Mouse (Mus musculus): ENCODE measurements around the gene Gm20708. TPM values are rescaled to one million over a fixed set of nuclear protein-coding genes. Genes with fewer than 3 reads are reported as not detected.
A peak's percentile ranks its signal among the peaks of the same experiment; 100 is the strongest.

The Gm20708 gene
- total RNA-seq (2021) = 1 to 10 TPM in 1 of 2 experiments, under 1 TPM in 1; 0.98 to 2.3 TPM
- long read RNA-seq, experiment 1, partial matches to known transcripts = 0 of 4 reads
- long read RNA-seq, experiment 1, other reads (novel, unspliced or antisense) = 4 of 4 reads
- long read RNA-seq, experiment 2, partial matches to known transcripts = 0 of 1 reads
- long read RNA-seq, experiment 2, other reads (novel, unspliced or antisense) = 1 of 1 reads

DNA sequence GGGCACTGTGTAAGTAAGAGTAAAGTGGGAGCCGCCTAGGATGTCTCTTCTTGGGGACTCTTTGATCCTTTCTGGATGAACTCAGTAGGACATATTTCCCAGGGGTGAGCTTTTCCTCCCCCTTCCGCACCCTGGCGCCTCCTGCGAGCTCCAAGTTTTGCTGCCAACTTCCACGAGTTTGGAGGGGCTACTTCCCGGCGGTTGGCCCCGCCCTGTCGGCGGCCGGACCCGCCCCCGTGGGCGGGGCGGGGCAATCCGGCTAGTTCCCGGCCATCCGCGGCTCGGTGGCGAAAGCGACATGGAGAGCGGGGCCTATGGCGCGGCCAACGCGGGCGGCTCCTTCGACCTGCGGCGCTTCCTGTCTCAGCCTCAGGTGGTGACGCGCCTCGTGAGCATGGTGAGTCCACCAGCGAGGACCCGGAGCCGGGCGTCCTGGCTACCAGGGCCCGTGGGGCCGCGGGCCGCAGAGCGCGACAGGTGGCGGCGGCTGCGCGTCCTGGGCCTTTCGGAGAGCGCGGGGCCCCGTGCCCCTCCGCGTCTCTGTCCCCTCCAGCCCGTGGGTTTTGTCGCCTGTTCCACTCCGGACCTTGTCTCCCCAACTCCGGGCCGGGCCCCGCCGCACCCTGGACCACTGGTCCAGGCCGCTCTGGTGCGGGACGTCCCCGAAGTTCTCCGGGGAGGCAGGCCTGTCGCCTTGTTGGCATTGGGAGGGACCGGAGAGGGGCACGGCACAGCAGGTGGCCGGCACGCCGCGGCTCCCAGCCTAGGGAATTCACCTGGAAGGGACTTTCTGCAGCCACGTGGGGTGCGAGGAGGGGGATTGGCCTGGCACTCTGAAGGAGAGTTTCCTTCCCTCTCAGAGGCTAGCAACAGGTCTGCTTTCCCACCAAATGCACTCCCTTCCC, at the start of gene Gm20708, which contains the start of gene Syngr2:
Gene Gm20708 (plus strand): TSS at position 262 of the 905 bp plus-strand sequence.
Gene Syngr2 (plus strand): TSS at position 262 of the 905 bp plus-strand sequence.
- DNase-seq = peak; percentile 81 to 86
- intact Hi-C loops (cut with DNase I) = loop anchor here (5.0 kb wide), 1 partner anchor 152 kb away; no protein-coding TSS in a partner anchor

- no peak for DNase-seq
- intact Hi-C loops (cut with DNase I) = no loop called here
These were observed 48.9 kb upstream of the Gm20708 start for GRCm38 (mm10) chr11:117760374-117761119.

GRCm38 (mm10) chr11:117761801-117762200, 47.7 kb upstream of the Gm20708 start:
- intact Hi-C loops (cut with DNase I) = no loop called here
- DNase-seq = no peak

GRCm38 (mm10) chr11:117762246-117762645, 47.2 kb upstream of the Gm20708 start:
- DNase-seq = peak; percentile 34 to 57
- intact Hi-C loops (cut with DNase I) = no loop called here

GRCm38 (mm10) chr11:117764319-117764718, 45.1 kb upstream of the Gm20708 start:
- DNase-seq = peak in 1 of 2 experiments; percentile 33
- intact Hi-C loops (cut with DNase I) = no loop called here

DNA sequence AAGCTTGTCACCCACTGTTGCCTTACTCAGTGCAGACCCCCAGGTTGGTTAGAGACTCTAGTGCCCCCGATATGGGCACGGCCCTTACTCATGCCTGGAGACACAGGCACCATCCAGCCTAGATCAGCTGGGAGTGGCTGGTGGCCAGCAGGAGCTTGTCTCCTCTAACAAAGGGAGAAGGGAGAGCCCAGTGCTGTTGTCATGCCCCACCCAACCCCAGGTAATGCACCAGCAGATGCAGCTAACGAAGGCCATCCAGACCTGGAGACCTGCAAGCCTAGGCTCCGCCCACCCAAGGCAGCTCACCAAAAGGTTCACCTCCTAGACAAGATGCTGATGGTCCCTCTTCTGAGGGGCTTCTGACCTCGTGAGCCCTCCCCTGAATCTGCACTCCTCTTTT, 44.1 kb upstream of the Gm20708 start:
- DNase-seq = no peak
- intact Hi-C loops (cut with DNase I) = no loop called here

DNA sequence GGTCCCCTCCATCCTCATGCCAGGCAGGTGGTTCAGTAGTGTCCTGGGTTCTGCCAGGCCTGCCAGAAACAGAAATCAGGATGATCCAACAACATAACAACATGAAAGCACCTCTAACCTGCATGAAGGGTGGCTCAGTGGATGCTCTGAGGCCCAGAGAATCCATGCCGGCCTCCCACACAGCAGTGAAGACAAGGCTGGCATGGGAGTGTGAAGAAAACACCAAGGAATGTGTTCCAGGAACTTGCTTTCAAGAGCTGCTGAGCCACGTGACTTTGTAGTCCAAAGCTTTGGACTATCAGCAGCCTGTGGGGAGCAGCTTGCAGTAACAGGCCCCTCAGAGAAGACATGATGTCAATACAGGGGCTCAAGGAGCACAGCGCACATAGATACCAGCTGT, 43.2 kb upstream of the Gm20708 start:
- intact Hi-C loops (cut with DNase I) = no loop called here
- DNase-seq = no peak

DNA sequence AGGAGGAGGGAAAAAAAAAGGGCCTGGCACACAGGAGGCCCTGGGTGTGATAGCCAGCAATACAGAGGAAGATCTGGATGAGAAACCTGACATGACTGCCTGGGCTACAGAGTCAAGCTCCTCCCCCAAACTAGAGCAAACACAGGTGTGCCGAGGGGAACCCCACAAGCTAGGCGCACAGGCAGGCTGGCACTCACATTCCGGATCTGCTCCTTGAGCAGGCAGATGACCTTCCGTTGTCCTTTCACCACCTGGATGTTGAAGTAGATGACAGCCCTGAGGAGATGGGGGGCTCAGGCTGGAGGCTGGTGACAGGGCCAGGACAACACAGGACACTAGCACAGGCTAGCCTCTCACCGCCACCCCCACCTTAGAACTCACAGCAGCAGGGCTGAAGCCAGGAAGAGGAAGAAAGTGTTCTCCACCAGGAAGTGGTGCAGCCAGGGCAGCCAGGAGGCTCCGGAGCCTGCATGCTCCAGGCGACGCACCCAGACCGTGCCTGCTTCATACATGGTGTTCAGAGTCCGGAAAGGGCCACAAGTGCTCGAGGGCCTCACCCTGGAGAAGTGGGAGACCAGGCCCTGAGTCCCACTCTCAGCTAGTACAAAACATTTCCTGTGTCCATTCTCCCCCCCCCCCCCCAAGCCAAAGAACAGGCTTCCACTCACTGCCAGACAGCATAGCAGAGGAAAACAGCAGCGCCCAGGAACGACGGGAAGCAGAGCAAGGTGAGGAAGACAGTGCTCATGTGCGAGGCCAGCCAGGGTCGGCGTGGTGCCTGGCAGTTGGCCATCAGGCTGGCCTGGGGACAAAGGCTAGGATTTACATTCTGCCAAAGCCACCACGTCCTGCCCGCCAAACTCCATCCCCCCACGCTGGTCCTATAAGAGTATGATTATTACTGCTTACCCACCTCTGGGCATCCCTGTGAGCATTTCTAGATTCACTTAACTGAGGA, 40.5 kb upstream of the Gm20708 start:
- intact Hi-C loops (cut with DNase I) = no loop called here
- DNase-seq = no peak

- intact Hi-C loops (cut with DNase I) = no loop called here
- DNase-seq = no peak
These were observed 39.8 kb upstream of the Gm20708 start for GRCm38 (mm10) chr11:117769683-117770047.

- DNase-seq = no peak
- intact Hi-C loops (cut with DNase I) = no loop called here
These were observed 39.1 kb upstream of the Gm20708 start for GRCm38 (mm10) chr11:117770407-117770806.

- intact Hi-C loops (cut with DNase I) = no loop called here
- DNase-seq = no peak
These were observed 37.1 kb upstream of the Gm20708 start for GRCm38 (mm10) chr11:117772352-117772751.

DNA sequence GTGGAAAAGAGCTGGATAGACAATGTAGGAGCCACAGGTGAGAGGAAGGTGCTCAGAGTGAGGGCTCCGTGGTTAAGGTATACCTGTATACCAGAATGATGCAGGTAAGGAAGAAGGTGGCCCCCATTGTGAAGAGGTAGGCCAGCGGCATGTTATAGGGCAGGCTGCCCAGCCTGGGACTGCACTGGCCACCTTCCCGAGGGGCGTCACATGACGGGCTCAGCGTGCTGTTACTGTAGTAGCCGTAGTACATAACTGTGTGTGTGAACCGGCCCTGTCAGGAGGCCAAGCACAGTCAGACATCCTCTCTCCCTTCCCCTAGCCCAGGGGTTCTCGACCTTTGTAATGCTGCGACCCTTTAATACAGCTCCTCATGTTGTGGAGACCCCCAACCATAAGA, 34.5 kb upstream of the Gm20708 start:
- intact Hi-C loops (cut with DNase I) = no loop called here
- DNase-seq = peak; percentile 44 to 59

- intact Hi-C loops (cut with DNase I) = no loop called here
These were observed 33.9 kb upstream of the Gm20708 start for GRCm38 (mm10) chr11:117775540-117775939.

GRCm38 (mm10) chr11:117776085-117776792, 33.2 kb upstream of the Gm20708 start:
- intact Hi-C loops (cut with DNase I) = no loop called here
- no peak for DNase-seq

More at GRCm38 (mm10) chr11:117775540-117775939, 33.9 kb upstream of the Gm20708 start:
- no peak for DNase-seq

DNA sequence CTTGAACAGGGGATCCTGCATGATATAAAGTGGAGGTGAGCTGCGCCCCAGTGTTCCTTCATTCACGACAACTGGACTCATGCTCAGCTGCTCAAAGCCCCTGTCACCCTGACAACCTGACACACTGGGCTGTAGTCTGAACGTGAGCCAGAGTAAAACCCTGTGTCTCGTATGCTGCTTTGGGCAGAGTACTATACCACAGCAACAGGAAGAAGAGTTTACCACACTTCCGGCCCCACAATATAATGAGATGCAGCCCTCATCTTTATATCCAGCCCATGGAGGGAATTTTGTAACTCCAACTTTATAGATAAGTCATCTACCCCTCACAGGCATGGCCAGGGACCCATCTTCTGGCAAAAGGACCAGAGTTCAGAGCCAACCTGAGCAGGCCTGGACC, 32.4 kb upstream of the Gm20708 start:
- intact Hi-C loops (cut with DNase I) = no loop called here
- DNase-seq = no peak

GRCm38 (mm10) chr11:117778031-117778430, 31.4 kb upstream of the Gm20708 start:
- intact Hi-C loops (cut with DNase I) = no loop called here
- DNase-seq = no peak

DNA sequence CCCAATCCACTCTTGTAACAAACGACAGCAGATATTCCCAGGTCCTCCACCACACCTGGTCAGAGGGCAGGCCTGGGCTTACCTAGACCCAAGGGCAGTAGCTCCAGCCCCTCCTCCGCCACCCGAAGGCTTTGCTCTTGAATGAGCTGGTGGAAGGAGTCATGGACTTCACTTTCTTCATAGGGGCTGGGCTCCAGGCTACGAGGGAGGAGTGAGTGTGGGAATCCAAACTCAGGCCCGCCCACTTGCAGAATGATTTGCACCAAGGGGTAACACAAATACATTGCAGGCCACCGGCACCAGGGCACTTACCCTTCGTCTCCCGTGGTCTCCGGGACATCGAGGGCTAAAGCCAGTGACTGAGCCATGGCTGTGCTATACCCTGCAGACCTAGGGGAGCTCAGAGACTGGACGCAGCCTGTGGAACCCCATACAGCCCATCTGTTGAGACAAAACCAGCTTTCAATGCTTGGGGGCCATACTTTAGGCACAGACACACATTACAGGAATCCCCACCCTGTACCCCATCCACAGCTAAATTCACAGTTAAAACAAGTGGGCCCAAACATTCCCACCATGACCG, 30.5 kb upstream of the Gm20708 start:
- peak; percentile 40 to 51 for DNase-seq
- intact Hi-C loops (cut with DNase I) = no loop called here

GRCm38 (mm10) chr11:117779434-117780198, 29.9 kb upstream of the Gm20708 start:
- DNase-seq = peak; percentile 75 to 76
- intact Hi-C loops (cut with DNase I) = no loop called here
